Mouse (Mus musculus) hindbrain, embryonic 16.5 days (tissue): ENCODE results near the gene Flywch1. TPM values are rescaled to one million over a fixed set of nuclear protein-coding genes. Genes with fewer than 3 reads are reported as not detected.

Experiments used
- ATAC-seq: fragments of 200-750 bp; cut with Nextera tagmentation; 2 replicates; pipeline ENCODE4 v1.8.0; 2017; ENCODE audit warnings: moderate TSS enrichment, moderate library complexity
- H3K27ac ChIP-seq: fragments of 300-500 bp; sonication (generic); 2 replicates; pipeline ENCODE4 v1.5.1; 2014; ENCODE audit warnings: low read depth, mild to moderate bottlenecking, control low read depth, low read length, moderate library complexity
- H3K27me3 ChIP-seq: fragments of 300-500 bp; sonication (generic); replicated peaks from 2 replicates; pipeline ENCODE4 v1.6.1; 2014; ENCODE audit warnings: low read length; ENCODE audit not compliant: control insufficient read depth, insufficient read depth
- H3K36me3 ChIP-seq: fragments of 300-500 bp; sonication (generic); 2 replicates; pipeline ENCODE4 v1.6.1; 2014; ENCODE audit warnings: mild to moderate bottlenecking, low read length, moderate library complexity, mixed read lengths; ENCODE audit not compliant: control insufficient read depth, insufficient read depth
- H3K4me1 ChIP-seq: fragments of 300-500 bp; sonication (generic); 2 replicates; pipeline ENCODE4 v1.6.1; 2014; ENCODE audit warnings: low read depth, low read length; ENCODE audit not compliant: control insufficient read depth, insufficient read depth
- H3K4me2 ChIP-seq: fragments of 300-500 bp; sonication (generic); 2 replicates; pipeline ENCODE4 v1.6.1; 2014; ENCODE audit warnings: mild to moderate bottlenecking, low read length, control low read depth, moderate library complexity
- H3K4me3 ChIP-seq: fragments of 300-500 bp; sonication (generic); 2 replicates; pipeline ENCODE4 v1.5.1; 2014; ENCODE audit warnings: mild to moderate bottlenecking, low read length, control low read depth, moderate library complexity
- H3K9ac ChIP-seq: fragments of 300-500 bp; sonication (generic); 2 replicates; pipeline ENCODE4 v1.6.1; 2014; ENCODE audit warnings: low read depth, mild to moderate bottlenecking, control low read depth, low read length, moderate library complexity
- H3K9me3 ChIP-seq: fragments of 300-500 bp; sonication (generic); 2 replicates; pipeline ENCODE4 v1.6.1; 2014; ENCODE audit warnings: mild to moderate bottlenecking, low read length, moderate library complexity; ENCODE audit not compliant: control insufficient read depth
- WGBS: fragments of 180-500 bp; shearing (Covaris S2); extraction: QIAGEN DNeasy Blood & Tissue Kit; methylation state at CpG from one replicate; pipeline ENCODE4 v1.1.7; 2014; 5-methylcytosine and 5-hydroxymethylcytosine counted together
- polyA plus RNA-seq: library from polyadenylated mRNA; unstranded; fragments of >200 nt; fragmentation: Nextera tagmentation; extraction: Ambion mirVana; gene quantifications from 2 replicates; pipeline ENCODE4 v1.2.1, GENCODE M21; 2015

Flywch1 gene
- polyA plus RNA-seq, 1 experiment from 2014 or later, result 203 TPM

DNA sequence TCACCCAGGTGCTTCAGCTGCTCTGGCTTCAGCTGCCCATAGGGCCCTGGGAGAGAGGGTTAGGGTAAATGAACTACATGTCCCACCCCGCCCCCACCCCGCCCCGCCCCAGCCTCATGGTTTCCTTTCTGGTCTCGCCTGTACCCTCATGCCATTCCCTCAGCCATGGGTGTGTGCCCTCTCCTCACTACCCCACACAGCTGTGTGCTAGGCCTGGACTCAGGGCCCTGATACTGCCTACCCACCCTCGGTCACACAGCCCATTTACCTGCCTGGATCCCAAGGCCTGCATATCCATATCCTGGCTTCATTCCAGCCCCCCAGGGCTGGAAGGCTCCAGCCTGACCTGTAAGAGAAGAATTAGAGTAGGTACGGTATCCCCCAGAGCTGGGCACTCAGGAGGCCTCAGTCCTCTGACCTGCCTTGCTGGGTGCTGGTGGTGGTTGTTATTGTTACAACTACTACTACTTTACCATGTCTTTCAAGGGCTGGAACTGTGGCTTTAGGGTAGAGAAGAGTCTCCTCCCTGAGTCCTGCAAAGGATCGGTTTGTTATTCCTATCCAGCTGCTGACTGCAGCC is 65.8 kb downstream of the Flywch1 start:
- Histone ChIP-seq H3K27me3 (no peaks in the 10 kb centered on the region; the same call in 1 of the 2 replicates), H3K4me2 (no peak overlapping the region), H3K36me3 (no peaks in the 10 kb centered on the region), H3K4me3 (no peak overlapping the region), H3K9ac (no peak overlapping the region), H3K4me1 (no peaks in the 10 kb centered on the region), H3K9me3 (no peaks in the 10 kb centered on the region), H3K27ac (no peak overlapping the region)
- 80% methylated on average over 7 of the region's 7 CpGs for WGBS
- no peak for ATAC-seq

- Histone ChIP-seq H3K4me3 (no peak overlapping the region), H3K9me3 (no peaks in the 10 kb centered on the region), H3K4me1 (peaks cover 2% of the 10 kb centered on the region; the same call in 1 of the 2 replicates), H3K27ac (no peak overlapping the region), H3K9ac (no peak overlapping the region), H3K4me2 (no peak overlapping the region), H3K27me3 (no peaks in the 10 kb centered on the region; the same call in 1 of the 2 replicates), H3K36me3 (no peaks in the 10 kb centered on the region)
- ATAC-seq, result no peak
- 36% methylated on average over 7 of the region's 7 CpGs for WGBS
Observed at GRCm38 (mm10) chr17:23704741-23705140, 66.7 kb downstream of the Flywch1 start.

- H3K9me3 ChIP-seq, result no peaks in the 10 kb centered on the region
- H3K36me3 ChIP-seq, result no peaks in the 10 kb centered on the region
- no peak overlapping the region for H3K27ac ChIP-seq
- no peak overlapping the region for H3K4me3 ChIP-seq
- ATAC-seq, result no peak
- H3K27me3 ChIP-seq, result peaks cover 4% of the 10 kb centered on the region
- WGBS, result 84% methylated on average over 9 of the region's 9 CpGs
- H3K4me1 ChIP-seq, result peaks cover 7% of the 10 kb centered on the region
- H3K9ac ChIP-seq, result no peak overlapping the region
- H3K4me2 ChIP-seq, result no peak overlapping the region
Observed at GRCm38 (mm10) chr17:23703301-23703700, 68.1 kb downstream of the Flywch1 start.

Other genes starting within 250 kb of the Flywch1 start
- 17.0 and 18.0 TPM in 2 replicates for gene Zfp213, start 207.4 kb downstream of the Flywch1 start, polyA plus RNA-seq
- gene Zfp13, start 172.1 kb downstream of the Flywch1 start, polyA plus RNA-seq, result 26.4 and 29.1 TPM in 2 replicates
- 0.20 and 0.25 TPM in 2 replicates for gene Zscan10, start 170.7 kb downstream of the Flywch1 start, polyA plus RNA-seq
- gene Mmp25, start 126.3 kb downstream of the Flywch1 start, polyA plus RNA-seq, result 1.2 and 1.5 TPM in 2 replicates
- 0.19 TPM in 1 of 2 replicates, not detected in the other for gene Bicdl2, start 111.1 kb downstream of the Flywch1 start, polyA plus RNA-seq
- gene Hcfc1r1, start 98.0 kb downstream of the Flywch1 start, polyA plus RNA-seq, result 150 and 153 TPM in 2 replicates
- gene Thoc6, start 97.7 kb downstream of the Flywch1 start, polyA plus RNA-seq, result 41.3 and 42.1 TPM in 2 replicates
- gene Tnfrsf12a, start 94.1 kb downstream of the Flywch1 start, polyA plus RNA-seq, result 5.8 and 6.1 TPM in 2 replicates
- gene Cldn6, start 92.4 kb downstream of the Flywch1 start, polyA plus RNA-seq, result 0.34 and 0.54 TPM in 2 replicates
- gene Cldn9, start 87.6 kb downstream of the Flywch1 start, polyA plus RNA-seq, result 1.6 and 2.0 TPM in 2 replicates
- gene 1520401A03Rik, start 48.8 kb downstream of the Flywch1 start, polyA plus RNA-seq, result 0.13 TPM in 1 of 2 replicates, not detected in the other
- 20.8 and 21.1 TPM in 2 replicates for gene Pkmyt1, start 45.3 kb downstream of the Flywch1 start, polyA plus RNA-seq
- 81.4 and 84.1 TPM in 2 replicates for gene Paqr4, start 30.7 kb downstream of the Flywch1 start, polyA plus RNA-seq
- 1.4 and 1.8 TPM in 2 replicates for gene Kremen2, start 25.8 kb downstream of the Flywch1 start, polyA plus RNA-seq
- 73.9 and 86.2 TPM in 2 replicates for gene Flywch2, start 14.5 kb upstream of the Flywch1 start, polyA plus RNA-seq
- 410 and 420 TPM in 2 replicates for gene Srrm2, start 18.9 kb upstream of the Flywch1 start, polyA plus RNA-seq
- 1,167 and 1,245 TPM in 2 replicates for gene Elob, start 57.5 kb upstream of the Flywch1 start, polyA plus RNA-seq
- 0.17 TPM in 1 of 2 replicates, not detected in the other for gene Prss33, start 64.5 kb upstream of the Flywch1 start, polyA plus RNA-seq
- gene Prss32, start 72.3 kb upstream of the Flywch1 start, polyA plus RNA-seq, result 0.14 TPM in 1 of 2 replicates, not detected in the other
- 1.2 and 2.0 TPM in 2 replicates for gene Prss41, start 72.6 kb upstream of the Flywch1 start, polyA plus RNA-seq
- not detected in 2 replicates for gene Prss21, start 96.5 kb upstream of the Flywch1 start, polyA plus RNA-seq
- gene Dcpp1, start 109.3 kb upstream of the Flywch1 start, polyA plus RNA-seq, result not detected in 2 replicates
- not detected in 2 replicates for gene Dcpp2, start 109.3 kb upstream of the Flywch1 start, polyA plus RNA-seq
- 0.24 TPM in 1 of 2 replicates, not detected in the other for gene Dcpp3, start 145.9 kb upstream of the Flywch1 start, polyA plus RNA-seq
- gene Sbp, start 170.1 kb upstream of the Flywch1 start, polyA plus RNA-seq, result not detected in 2 replicates
- gene Sbpl, start 183.7 kb upstream of the Flywch1 start, polyA plus RNA-seq, result not detected in 2 replicates
- not detected in 2 replicates for gene Prss30, start 209.0 kb upstream of the Flywch1 start, polyA plus RNA-seq
- not detected in 2 replicates for gene Prss22, start 226.5 kb upstream of the Flywch1 start, polyA plus RNA-seq